Mouse (Mus musculus) frontal cortex, adult 2 months (tissue): ENCODE measurements around the gene Gm17651. TPM values are rescaled to one million over a fixed set of nuclear protein-coding genes. Genes with fewer than 3 reads are reported as not detected.

Experiments
- DNase-seq, 2 experiments: peaks; one replicate each; pipeline ENCODE4 v3.0.0; 2022; ENCODE audit warnings: low spot score in 1 of 2; ENCODE audit errors: extremely low spot score in 1 of 2
- polyA plus RNA-seq: library from polyadenylated mRNA; depleted of rRNA; stranded (reverse); fragments of >200 nt; gene quantifications from 2 replicates; pipeline ENCODE4 v1.2.3, GENCODE M21; 2012; rRNA removed

The Gm17651 gene
- polyA plus RNA-seq, result not detected in 2 replicates

- no peak for DNase-seq
These were observed at the start of gene Gm17651 for GRCm38 (mm10) chr3:97674644-97675110. Gene Gm17651, minus strand, starts transcription at chr3:97674694.

GRCm38 (mm10) chr3:97719116-97719515, 44.6 kb upstream of the Gm17651 start:
- DNase-seq, result no peak

GRCm38 (mm10) chr3:97715922-97716321, 41.4 kb upstream of the Gm17651 start:
- DNase-seq, result no peak

- DNase-seq, result no peak
These were observed 36.4 kb upstream of the Gm17651 start for GRCm38 (mm10) chr3:97710881-97711280.

GRCm38 (mm10) chr3:97710134-97710533, 35.6 kb upstream of the Gm17651 start:
- no peak for DNase-seq

- DNase-seq, result no peak
These were observed 32.1 kb upstream of the Gm17651 start for GRCm38 (mm10) chr3:97706561-97706960.

GRCm38 (mm10) chr3:97705508-97705907, 31.0 kb upstream of the Gm17651 start:
- no peak for DNase-seq

- DNase-seq, result no peak
These were observed 28.1 kb upstream of the Gm17651 start for GRCm38 (mm10) chr3:97702448-97703080.

GRCm38 (mm10) chr3:97701198-97701597, 26.7 kb upstream of the Gm17651 start:
- no peak for DNase-seq

- no peak for DNase-seq
These were observed 24.6 kb upstream of the Gm17651 start for GRCm38 (mm10) chr3:97699061-97699460.

GRCm38 (mm10) chr3:97697291-97697690, 22.8 kb upstream of the Gm17651 start:
- no peak for DNase-seq

- DNase-seq, result no peak
These were observed 22.4 kb upstream of the Gm17651 start for GRCm38 (mm10) chr3:97696866-97697265.

- DNase-seq, result no peak
These were observed 19.3 kb upstream of the Gm17651 start for GRCm38 (mm10) chr3:97693806-97694205.

GRCm38 (mm10) chr3:97691443-97692017, 17.0 kb upstream of the Gm17651 start:
- DNase-seq, result peak in 1 of 2 experiments; percentile 46

GRCm38 (mm10) chr3:97690590-97690989, 16.1 kb upstream of the Gm17651 start:
- no peak for DNase-seq

- no peak for DNase-seq
These were observed 14.8 kb upstream of the Gm17651 start for GRCm38 (mm10) chr3:97689289-97689688.

GRCm38 (mm10) chr3:97686372-97687117, 12.1 kb upstream of the Gm17651 start:
- DNase-seq, result peak in 1 of 2 experiments; percentile 26

- DNase-seq, result no peak
These were observed 9.2 kb upstream of the Gm17651 start for GRCm38 (mm10) chr3:97683560-97684195.

- no peak for DNase-seq
These were observed 8.1 kb upstream of the Gm17651 start for GRCm38 (mm10) chr3:97682576-97682975.

- DNase-seq, result no peak
These were observed 7.6 kb upstream of the Gm17651 start for GRCm38 (mm10) chr3:97682159-97682502.
